Mouse (Mus musculus): ENCODE data around the gene Tbcd.

GRCm38 (mm10) chr11:121457874-121458273, 6.1 kb downstream of the Tbcd start:
- TF ChIP-seq CTCF (IDR thresholded peaks at IDR 0.05; ENCODE audit: insufficient read depth, low read depth, low read length): no peak
- no peak for TF ChIP-seq POLR2A (IDR thresholded peaks at IDR 0.05; ENCODE audit: insufficient read depth, low read depth, low read length)
